Mouse (Mus musculus): Measurements from ENCODE around the gene Fga. TPM values are rescaled to one million over a fixed set of nuclear protein-coding genes. Genes with fewer than 3 reads are reported as not detected.

Fga gene
- polyA plus RNA-seq (2011; ENCODE audit: insufficient read depth, insufficient read length, low replicate concordance, missing spikeins), result 2.0 and 3.0 TPM in 2 replicates

GRCm38 (mm10) chr3:83025475-83026301, at the start of gene Fga:
TSS of gene Fga (plus strand) at chr3:83026076.
- Histone ChIP-seq H3K4me3 (replicated peaks; ENCODE audit: control insufficient read depth, low read depth, low read length) (no peak within 1 kb of the TSS), H3K4me1 (ENCODE audit: control insufficient read depth, insufficient read depth, low read length) (no peaks in the 10 kb centered on the region), H3K27ac (ENCODE audit: control insufficient read depth, insufficient read depth, low read depth, low read length, poor library complexity) (no peak within 1 kb of the TSS)
- TF ChIP-seq CTCF (IDR thresholded peaks at IDR 0.05; ENCODE audit: control insufficient read depth, insufficient read depth, low read length) (no peak), POLR2A (IDR thresholded peaks at IDR 0.05; ENCODE audit: borderline replicate concordance, control insufficient read depth, low read depth, low read length) (no peak)
- 70% methylated on average over 9 of the region's 9 CpGs for WGBS

GRCm38 (mm10) chr3:82980818-82981217, 45.1 kb upstream of the Fga start:
- no peak overlapping the region for H3K4me3 ChIP-seq (replicated peaks; ENCODE audit: control insufficient read depth, low read depth, low read length)
- TF ChIP-seq CTCF (IDR thresholded peaks at IDR 0.05; ENCODE audit: control insufficient read depth, insufficient read depth, low read length) (no peak), POLR2A (IDR thresholded peaks at IDR 0.05; ENCODE audit: borderline replicate concordance, control insufficient read depth, low read depth, low read length) (no peak)
- WGBS, result 79% methylated on average over 6 of the region's 6 CpGs

GRCm38 (mm10) chr3:82981861-82982260, 44.0 kb upstream of the Fga start:
- no peak overlapping the region for H3K27ac ChIP-seq (ENCODE audit: control insufficient read depth, insufficient read depth, low read depth, low read length, poor library complexity)
- 84% methylated on average over 8 of the region's 8 CpGs for WGBS
- H3K4me3 ChIP-seq (replicated peaks; ENCODE audit: control insufficient read depth, low read depth, low read length), result no peak overlapping the region
- H3K4me1 ChIP-seq (ENCODE audit: control insufficient read depth, insufficient read depth, low read length), result no peaks in the 10 kb centered on the region
- no peak for TF ChIP-seq POLR2A (IDR thresholded peaks at IDR 0.05; ENCODE audit: borderline replicate concordance, control insufficient read depth, low read depth, low read length)
- no peak for TF ChIP-seq CTCF (IDR thresholded peaks at IDR 0.05; ENCODE audit: control insufficient read depth, insufficient read depth, low read length)

More at GRCm38 (mm10) chr3:82980818-82981217, 45.1 kb upstream of the Fga start:
- no peak overlapping the region for H3K27ac ChIP-seq (ENCODE audit: control insufficient read depth, insufficient read depth, low read depth, low read length, poor library complexity)
- no peaks in the 10 kb centered on the region for H3K4me1 ChIP-seq (ENCODE audit: control insufficient read depth, insufficient read depth, low read length)

- Histone ChIP-seq H3K27ac (ENCODE audit: control insufficient read depth, insufficient read depth, low read depth, low read length, poor library complexity) (no peak overlapping the region), H3K4me3 (replicated peaks; ENCODE audit: control insufficient read depth, low read depth, low read length) (no peak overlapping the region), H3K4me1 (ENCODE audit: control insufficient read depth, insufficient read depth, low read length) (no peaks in the 10 kb centered on the region)
- 60% methylated on average over 2 of the region's 2 CpGs for WGBS
- TF ChIP-seq POLR2A (IDR thresholded peaks at IDR 0.05; ENCODE audit: borderline replicate concordance, control insufficient read depth, low read depth, low read length), result no peak
- no peak for TF ChIP-seq CTCF (IDR thresholded peaks at IDR 0.05; ENCODE audit: control insufficient read depth, insufficient read depth, low read length)
Observed at GRCm38 (mm10) chr3:82984840-82985239, 41.0 kb upstream of the Fga start.

- Histone ChIP-seq H3K27ac (ENCODE audit: control insufficient read depth, insufficient read depth, low read depth, low read length, poor library complexity) (no peak overlapping the region), H3K4me3 (replicated peaks; ENCODE audit: control insufficient read depth, low read depth, low read length) (no peak overlapping the region), H3K4me1 (ENCODE audit: control insufficient read depth, insufficient read depth, low read length) (no peaks in the 10 kb centered on the region)
- TF ChIP-seq POLR2A (IDR thresholded peaks at IDR 0.05; ENCODE audit: borderline replicate concordance, control insufficient read depth, low read depth, low read length) (no peak), CTCF (IDR thresholded peaks at IDR 0.05; ENCODE audit: control insufficient read depth, insufficient read depth, low read length) (no peak)
- 76% methylated on average over 12 of the region's 12 CpGs for WGBS
Observed at GRCm38 (mm10) chr3:82991963-82992362, 33.9 kb upstream of the Fga start.

GRCm38 (mm10) chr3:82992956-82993355, 32.9 kb upstream of the Fga start:
- no peak for TF ChIP-seq CTCF (IDR thresholded peaks at IDR 0.05; ENCODE audit: control insufficient read depth, insufficient read depth, low read length)
- no peak for TF ChIP-seq POLR2A (IDR thresholded peaks at IDR 0.05; ENCODE audit: borderline replicate concordance, control insufficient read depth, low read depth, low read length)
- Histone ChIP-seq H3K4me1 (ENCODE audit: control insufficient read depth, insufficient read depth, low read length) (no peaks in the 10 kb centered on the region), H3K27ac (ENCODE audit: control insufficient read depth, insufficient read depth, low read depth, low read length, poor library complexity) (no peak overlapping the region), H3K4me3 (replicated peaks; ENCODE audit: control insufficient read depth, low read depth, low read length) (no peak overlapping the region)
- 83% methylated on average over 6 of the region's 6 CpGs for WGBS

GRCm38 (mm10) chr3:82995368-82995767, 30.5 kb upstream of the Fga start:
- Histone ChIP-seq H3K27ac (ENCODE audit: control insufficient read depth, insufficient read depth, low read depth, low read length, poor library complexity) (no peak overlapping the region), H3K4me1 (ENCODE audit: control insufficient read depth, insufficient read depth, low read length) (no peaks in the 10 kb centered on the region), H3K4me3 (replicated peaks; ENCODE audit: control insufficient read depth, low read depth, low read length) (no peak overlapping the region)
- WGBS, result 5% methylated on average over 24 of the region's 24 CpGs
- TF ChIP-seq CTCF (IDR thresholded peaks at IDR 0.05; ENCODE audit: control insufficient read depth, insufficient read depth, low read length) (peak; percentile 12; the same call in 1 of the 2 replicates), POLR2A (IDR thresholded peaks at IDR 0.05; ENCODE audit: borderline replicate concordance, control insufficient read depth, low read depth, low read length) (no peak)

GRCm38 (mm10) chr3:82996656-82997055, 29.2 kb upstream of the Fga start:
- Histone ChIP-seq H3K4me1 (ENCODE audit: control insufficient read depth, insufficient read depth, low read length) (no peaks in the 10 kb centered on the region), H3K27ac (ENCODE audit: control insufficient read depth, insufficient read depth, low read depth, low read length, poor library complexity) (no peak overlapping the region), H3K4me3 (replicated peaks; ENCODE audit: control insufficient read depth, low read depth, low read length) (no peak overlapping the region)
- TF ChIP-seq POLR2A (IDR thresholded peaks at IDR 0.05; ENCODE audit: borderline replicate concordance, control insufficient read depth, low read depth, low read length) (no peak), CTCF (IDR thresholded peaks at IDR 0.05; ENCODE audit: control insufficient read depth, insufficient read depth, low read length) (no peak)
- 79% methylated on average over 3 of the region's 3 CpGs for WGBS

Measured in bone marrow, adult 2 months (tissue).